Mouse (Mus musculus): ENCODE data around the gene Spin1.

DNA sequence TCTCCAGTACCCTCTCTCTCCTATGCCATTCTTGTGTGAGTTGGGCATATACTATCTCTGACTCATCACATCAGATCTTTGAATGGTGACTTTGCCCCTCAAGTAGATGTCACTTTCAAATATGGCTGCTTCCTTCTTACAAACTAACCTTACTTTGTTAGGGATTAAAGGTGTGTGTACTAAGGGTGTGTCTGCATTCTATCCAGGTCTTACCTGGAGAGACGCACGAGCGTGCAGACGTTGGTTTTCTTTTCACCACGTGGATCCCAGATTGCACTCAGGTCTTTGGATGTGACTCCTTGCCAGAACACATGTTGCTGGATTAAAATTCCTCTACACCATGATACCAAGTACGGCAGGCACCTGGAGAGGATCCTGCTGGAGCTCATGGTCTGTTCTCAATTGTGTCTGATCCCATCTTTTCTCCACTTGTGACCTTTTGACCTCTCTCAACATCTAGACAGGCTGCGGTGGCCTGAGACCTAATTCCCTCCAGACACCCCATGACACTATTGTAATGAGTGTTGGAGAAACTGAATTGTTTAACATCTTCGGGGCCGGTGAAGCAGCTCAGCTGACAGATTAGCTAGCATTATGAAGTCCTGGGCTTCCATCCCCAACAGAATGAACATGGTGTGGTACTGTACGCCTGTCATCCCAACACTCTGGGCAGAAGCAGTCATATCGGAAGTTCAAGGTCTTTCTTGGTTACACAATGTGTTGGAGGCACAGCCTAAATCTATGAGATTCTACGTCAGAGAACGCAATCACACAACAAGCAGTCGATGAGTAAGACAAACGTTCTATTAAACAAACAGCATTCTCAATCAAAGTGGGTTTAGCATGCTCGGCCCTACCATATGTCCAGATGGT, 6.1 kb upstream of the Spin1 start:
- TF ChIP-seq CTCF (IDR thresholded peaks at IDR 0.05; ENCODE audit: low read depth, low read length) = no peak
- TF ChIP-seq POLR2A (IDR thresholded peaks at IDR 0.05; ENCODE audit: borderline replicate concordance, low read depth, low read length) = no peak
